Mouse (Mus musculus): ENCODE data around the gene Lect2. TPM values are rescaled to one million over a fixed set of nuclear protein-coding genes. Genes with fewer than 3 reads are reported as not detected.

Lect2 gene
- polyA plus RNA-seq, 2 experiments: not detected

GRCm38 (mm10) chr13:56553923-56554322, 5.6 kb upstream of the Lect2 start:
- no peak overlapping the region for H3K4me3 ChIP-seq (replicated peaks; ENCODE audit: low read length)
- no peaks in the 10 kb centered on the region for H3K27me3 ChIP-seq (ENCODE audit: control insufficient read depth, insufficient read depth, low read length)
- no peaks in the 10 kb centered on the region for H3K9me3 ChIP-seq (ENCODE audit: control insufficient read depth, low read length)
- no peak overlapping the region for H3K9ac ChIP-seq (ENCODE audit: low read depth, low read length, severe bottlenecking)
- H3K4me2 ChIP-seq (replicated peaks; ENCODE audit: low read depth, low read length, severe bottlenecking): no peak overlapping the region
- DNase-seq (ENCODE audit: low spot score) (no peak), ATAC-seq (ENCODE audit: low FRiP score, low read depth) (no peak)
- WGBS: 54% methylated on average over 2 of the region's 2 CpGs
- no peaks in the 10 kb centered on the region for H3K36me3 ChIP-seq (ENCODE audit: control insufficient read depth, insufficient read depth, low read length)
- TF ChIP-seq POLR2A (IDR thresholded peaks at IDR 0.05; ENCODE audit: borderline replicate concordance, extremely low read depth, insufficient read depth, insufficient read length): no peak
- H3K27ac ChIP-seq (replicated peaks; ENCODE audit: low read depth, low read length): no peak overlapping the region
- H3K4me1 ChIP-seq (ENCODE audit: control insufficient read depth, insufficient read depth, low read length): peaks cover 2% of the 10 kb centered on the region; the same call in 1 of the 2 replicates

DNA sequence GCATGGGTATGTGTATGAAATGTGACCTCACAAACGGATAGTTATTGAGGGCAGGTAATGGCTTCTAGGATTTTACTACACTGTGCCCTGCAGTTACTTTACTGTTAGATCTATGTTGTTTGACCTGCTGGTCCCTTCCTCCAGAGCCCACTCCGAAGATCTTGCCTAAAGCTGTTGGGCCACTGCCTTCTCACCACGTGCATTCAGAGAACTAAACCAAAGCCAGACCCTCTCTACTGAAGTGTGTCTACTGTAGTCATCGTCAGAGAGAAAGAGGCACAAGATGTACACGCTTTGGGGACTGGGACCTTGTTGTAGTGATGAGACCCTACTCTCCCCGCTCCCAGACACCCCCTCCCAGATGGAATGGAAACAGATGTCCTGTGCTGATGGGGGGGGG, 3.4 kb upstream of the Lect2 start:
- Histone ChIP-seq H3K36me3 (ENCODE audit: control insufficient read depth, insufficient read depth, low read length) (no peaks in the 10 kb centered on the region), H3K4me3 (replicated peaks; ENCODE audit: low read length) (no peak overlapping the region), H3K9me3 (ENCODE audit: control insufficient read depth, low read length) (no peaks in the 10 kb centered on the region), H3K27me3 (ENCODE audit: control insufficient read depth, insufficient read depth, low read length) (no peaks in the 10 kb centered on the region), H3K27ac (replicated peaks; ENCODE audit: low read depth, low read length) (no peak overlapping the region), H3K9ac (ENCODE audit: low read depth, low read length, severe bottlenecking) (no peak overlapping the region), H3K4me1 (ENCODE audit: control insufficient read depth, insufficient read depth, low read length) (peaks cover 2% of the 10 kb centered on the region; the same call in 1 of the 2 replicates), H3K4me2 (replicated peaks; ENCODE audit: low read depth, low read length, severe bottlenecking) (no peak overlapping the region)
- ATAC-seq (ENCODE audit: low FRiP score, low read depth) (no peak), DNase-seq (ENCODE audit: low spot score) (no peak)
- 70% methylated on average over 6 of the region's 6 CpGs for WGBS
- TF ChIP-seq POLR2A (IDR thresholded peaks at IDR 0.05; ENCODE audit: borderline replicate concordance, extremely low read depth, insufficient read depth, insufficient read length): no peak

DNA sequence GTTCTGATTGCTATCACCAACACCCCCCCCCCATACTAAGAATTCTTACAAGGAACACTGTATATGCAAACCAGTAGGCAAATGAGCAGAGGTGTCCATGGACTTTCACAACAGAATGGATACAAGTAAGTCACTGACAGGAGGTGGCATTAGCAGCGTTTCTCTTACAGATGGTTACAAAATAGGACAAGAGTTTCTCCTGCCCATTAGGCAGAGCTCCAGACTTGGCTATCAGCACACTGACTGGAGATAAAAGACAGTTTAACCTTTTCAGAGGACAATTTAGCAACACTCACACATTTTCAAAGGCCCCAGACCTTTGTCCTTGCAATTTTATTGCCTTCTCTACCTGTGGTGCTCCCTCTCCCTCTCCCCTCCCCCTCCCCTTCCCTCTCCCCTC, 2.3 kb upstream of the Lect2 start:
- no peak overlapping the region for H3K4me3 ChIP-seq (replicated peaks; ENCODE audit: low read length)
- H3K27me3 ChIP-seq (ENCODE audit: control insufficient read depth, insufficient read depth, low read length): no peaks in the 10 kb centered on the region
- no peak for TF ChIP-seq POLR2A (IDR thresholded peaks at IDR 0.05; ENCODE audit: borderline replicate concordance, extremely low read depth, insufficient read depth, insufficient read length)
- no peaks in the 10 kb centered on the region for H3K36me3 ChIP-seq (ENCODE audit: control insufficient read depth, insufficient read depth, low read length)
- no peak overlapping the region for H3K9ac ChIP-seq (ENCODE audit: low read depth, low read length, severe bottlenecking)
- DNase-seq (ENCODE audit: low spot score): no peak
- 16% methylated on average over 1 of the region's 1 CpGs for WGBS
- no peak for ATAC-seq (ENCODE audit: low FRiP score, low read depth)
- H3K9me3 ChIP-seq (ENCODE audit: control insufficient read depth, low read length): no peaks in the 10 kb centered on the region
- no peak overlapping the region for H3K4me2 ChIP-seq (replicated peaks; ENCODE audit: low read depth, low read length, severe bottlenecking)
- H3K27ac ChIP-seq (replicated peaks; ENCODE audit: low read depth, low read length): no peak overlapping the region
- no peaks in the 10 kb centered on the region for H3K4me1 ChIP-seq (ENCODE audit: control insufficient read depth, insufficient read depth, low read length)

DNA sequence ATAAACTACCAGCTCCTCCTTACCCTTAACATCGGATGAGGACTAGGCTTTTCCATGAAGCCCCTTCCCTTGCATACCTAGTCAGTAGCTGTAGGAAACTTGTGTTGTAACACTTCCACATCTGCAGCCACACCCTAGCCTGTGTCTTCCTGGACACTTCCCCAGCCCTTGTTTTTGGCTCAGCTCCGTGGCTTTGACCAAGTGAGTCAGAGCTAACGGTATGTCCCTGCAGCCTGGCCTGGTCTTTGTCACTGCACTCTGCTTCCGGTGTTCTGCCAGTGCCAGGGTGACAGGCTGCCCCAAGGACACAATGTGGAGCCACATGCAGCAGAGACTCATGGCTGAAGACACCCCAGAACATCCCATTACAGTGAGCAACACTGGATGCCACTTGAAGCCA, 1.1 kb upstream of the Lect2 start:
- H3K36me3 ChIP-seq (ENCODE audit: control insufficient read depth, insufficient read depth, low read length): no peaks in the 10 kb centered on the region
- TF ChIP-seq POLR2A (IDR thresholded peaks at IDR 0.05; ENCODE audit: borderline replicate concordance, extremely low read depth, insufficient read depth, insufficient read length): no peak
- H3K27ac ChIP-seq (replicated peaks; ENCODE audit: low read depth, low read length): no peak overlapping the region
- H3K27me3 ChIP-seq (ENCODE audit: control insufficient read depth, insufficient read depth, low read length): no peaks in the 10 kb centered on the region
- H3K9me3 ChIP-seq (ENCODE audit: control insufficient read depth, low read length): no peaks in the 10 kb centered on the region
- WGBS: 71% methylated on average over 4 of the region's 4 CpGs
- H3K4me2 ChIP-seq (replicated peaks; ENCODE audit: low read depth, low read length, severe bottlenecking): no peak overlapping the region
- DNase-seq (ENCODE audit: low spot score): no peak
- H3K4me3 ChIP-seq (replicated peaks; ENCODE audit: low read length): no peak overlapping the region
- no peak for ATAC-seq (ENCODE audit: low FRiP score, low read depth)
- no peak overlapping the region for H3K9ac ChIP-seq (ENCODE audit: low read depth, low read length, severe bottlenecking)
- no peaks in the 10 kb centered on the region for H3K4me1 ChIP-seq (ENCODE audit: control insufficient read depth, insufficient read depth, low read length)

DNA sequence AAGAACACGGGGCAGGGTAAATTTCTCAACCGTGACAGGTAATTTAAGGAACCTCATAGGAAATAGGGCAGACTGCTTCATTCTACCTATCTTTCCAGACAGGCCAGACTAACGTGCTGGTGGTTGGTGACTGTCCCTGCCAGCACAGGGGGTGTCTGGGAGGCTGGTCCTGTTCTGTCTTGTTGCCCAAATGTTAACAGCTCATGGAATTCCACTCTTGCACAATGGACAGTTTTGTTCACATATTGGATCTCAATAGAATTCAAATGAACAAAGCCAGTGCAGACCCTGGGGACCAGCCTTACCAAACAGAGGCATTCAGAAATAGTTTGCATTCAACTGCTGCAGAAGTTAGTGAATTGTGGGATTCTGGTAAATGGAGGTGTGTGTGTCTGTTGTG, 3.3 kb downstream of the Lect2 start:
- 45% methylated on average over 3 of the region's 3 CpGs for WGBS
- no peaks in the 10 kb centered on the region for H3K4me1 ChIP-seq (ENCODE audit: control insufficient read depth, insufficient read depth, low read length)
- no peak overlapping the region for H3K4me3 ChIP-seq (replicated peaks; ENCODE audit: low read length)
- DNase-seq (ENCODE audit: low spot score) (no peak), ATAC-seq (ENCODE audit: low FRiP score, low read depth) (no peak)
- no peak overlapping the region for H3K4me2 ChIP-seq (replicated peaks; ENCODE audit: low read depth, low read length, severe bottlenecking)
- no peak overlapping the region for H3K27ac ChIP-seq (replicated peaks; ENCODE audit: low read depth, low read length)
- no peak for TF ChIP-seq POLR2A (IDR thresholded peaks at IDR 0.05; ENCODE audit: borderline replicate concordance, extremely low read depth, insufficient read depth, insufficient read length)
- H3K9ac ChIP-seq (ENCODE audit: low read depth, low read length, severe bottlenecking): no peak overlapping the region
- no peaks in the 10 kb centered on the region for H3K36me3 ChIP-seq (ENCODE audit: control insufficient read depth, insufficient read depth, low read length)
- no peaks in the 10 kb centered on the region for H3K27me3 ChIP-seq (ENCODE audit: control insufficient read depth, insufficient read depth, low read length)
- H3K9me3 ChIP-seq (ENCODE audit: control insufficient read depth, low read length): no peaks in the 10 kb centered on the region

- WGBS: 75% methylated on average over 9 of the region's 9 CpGs
Measured at GRCm38 (mm10) chr13:56543805-56544204, 4.5 kb downstream of the Lect2 start.

More at GRCm38 (mm10) chr13:56543805-56544204, 4.5 kb downstream of the Lect2 start:
- H3K27ac ChIP-seq (replicated peaks; ENCODE audit: low read depth, low read length): no peak overlapping the region
- H3K36me3 ChIP-seq (ENCODE audit: control insufficient read depth, insufficient read depth, low read length): no peaks in the 10 kb centered on the region
- no peak overlapping the region for H3K4me2 ChIP-seq (replicated peaks; ENCODE audit: low read depth, low read length, severe bottlenecking)
- H3K4me1 ChIP-seq (ENCODE audit: control insufficient read depth, insufficient read depth, low read length): no peaks in the 10 kb centered on the region
- DNase-seq (ENCODE audit: low spot score) (no peak), ATAC-seq (ENCODE audit: low FRiP score, low read depth) (no peak)
- TF ChIP-seq POLR2A (IDR thresholded peaks at IDR 0.05; ENCODE audit: borderline replicate concordance, extremely low read depth, insufficient read depth, insufficient read length): no peak
- H3K4me3 ChIP-seq (replicated peaks; ENCODE audit: low read length): no peak overlapping the region
- no peak overlapping the region for H3K9ac ChIP-seq (ENCODE audit: low read depth, low read length, severe bottlenecking)
- no peaks in the 10 kb centered on the region for H3K9me3 ChIP-seq (ENCODE audit: control insufficient read depth, low read length)
- no peaks in the 10 kb centered on the region for H3K27me3 ChIP-seq (ENCODE audit: control insufficient read depth, insufficient read depth, low read length)

Measured in limb, embryonic 14.5 days (tissue).